Mouse (Mus musculus) thymus, postnatal 25 days (tissue): ENCODE measurements at regions not wholly inside any gene's neighbourhood (a gene's known extent, or its start where the extent isn't known, plus 50 kb on each side); places are given as distances from the start of the nearest gene placed in this dataset.
A peak's percentile ranks its signal among the peaks of the same experiment; 100 is the strongest.

Experiments
- DNase-seq: peaks from one replicate; pipeline ENCODE4 v3.0.0; 2022

DNA sequence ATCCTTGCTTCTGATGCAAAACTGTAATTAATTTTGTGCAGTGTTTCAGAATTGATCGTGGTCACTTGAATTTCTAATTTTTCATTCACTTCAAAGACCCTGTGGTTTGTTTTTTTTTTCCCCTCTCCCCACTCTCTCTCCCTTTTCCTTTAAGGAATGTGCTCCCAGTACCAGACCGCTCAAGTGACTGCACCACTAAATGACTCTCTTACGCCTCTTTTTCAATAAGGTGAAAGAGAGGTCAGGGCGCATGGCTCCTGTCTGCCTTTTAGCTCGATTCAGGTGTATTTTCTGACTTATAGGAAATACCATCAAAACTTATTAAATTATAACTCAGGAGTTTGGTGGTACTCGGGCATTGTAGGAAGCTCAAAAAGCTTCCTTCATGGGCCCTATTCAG lies 146.0 kb upstream of the Zfp507 start:
- DNase-seq = no peak

DNA sequence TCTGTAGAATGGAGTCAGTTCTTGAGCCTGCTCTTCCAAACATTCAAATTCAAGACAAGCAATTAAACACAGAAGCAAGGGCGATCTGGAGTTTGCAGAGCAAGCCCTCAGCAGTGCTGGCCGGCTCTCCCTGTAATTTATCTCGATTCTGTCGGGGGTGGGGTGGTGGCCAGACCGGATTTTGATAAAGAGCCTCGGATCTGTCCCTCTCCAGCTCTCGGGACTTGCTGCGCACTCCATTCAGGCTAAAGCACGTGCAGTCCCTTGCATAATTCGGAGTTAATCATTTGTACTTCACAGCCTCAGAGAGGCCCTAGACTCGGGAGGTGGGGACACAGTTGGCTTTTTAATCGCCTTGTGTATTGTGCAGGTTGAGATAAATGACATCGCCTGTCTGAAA lies 145.6 kb upstream of the Zfp507 start:
- no peak for DNase-seq

DNA sequence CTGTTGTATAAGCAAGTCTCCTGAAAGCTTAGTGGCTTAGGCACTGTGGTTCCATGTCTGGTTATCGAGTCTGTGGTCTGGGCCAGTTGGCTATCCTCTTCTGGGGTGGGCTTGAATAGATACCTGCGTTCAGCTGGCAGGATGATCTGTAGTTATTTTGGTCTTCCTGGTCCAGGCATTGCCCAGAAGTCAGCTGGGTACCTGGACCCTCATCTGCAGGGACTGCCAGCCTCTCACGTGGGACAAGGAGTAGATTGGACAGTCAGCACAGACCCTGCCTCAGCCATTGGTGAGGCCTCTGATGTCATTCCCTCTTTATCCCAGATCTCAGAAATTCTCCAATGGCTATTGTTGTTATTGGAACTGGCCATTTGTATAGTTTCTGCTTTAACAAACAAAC lies 138.3 kb upstream of the Zfp507 start:
- DNase-seq = no peak

DNA sequence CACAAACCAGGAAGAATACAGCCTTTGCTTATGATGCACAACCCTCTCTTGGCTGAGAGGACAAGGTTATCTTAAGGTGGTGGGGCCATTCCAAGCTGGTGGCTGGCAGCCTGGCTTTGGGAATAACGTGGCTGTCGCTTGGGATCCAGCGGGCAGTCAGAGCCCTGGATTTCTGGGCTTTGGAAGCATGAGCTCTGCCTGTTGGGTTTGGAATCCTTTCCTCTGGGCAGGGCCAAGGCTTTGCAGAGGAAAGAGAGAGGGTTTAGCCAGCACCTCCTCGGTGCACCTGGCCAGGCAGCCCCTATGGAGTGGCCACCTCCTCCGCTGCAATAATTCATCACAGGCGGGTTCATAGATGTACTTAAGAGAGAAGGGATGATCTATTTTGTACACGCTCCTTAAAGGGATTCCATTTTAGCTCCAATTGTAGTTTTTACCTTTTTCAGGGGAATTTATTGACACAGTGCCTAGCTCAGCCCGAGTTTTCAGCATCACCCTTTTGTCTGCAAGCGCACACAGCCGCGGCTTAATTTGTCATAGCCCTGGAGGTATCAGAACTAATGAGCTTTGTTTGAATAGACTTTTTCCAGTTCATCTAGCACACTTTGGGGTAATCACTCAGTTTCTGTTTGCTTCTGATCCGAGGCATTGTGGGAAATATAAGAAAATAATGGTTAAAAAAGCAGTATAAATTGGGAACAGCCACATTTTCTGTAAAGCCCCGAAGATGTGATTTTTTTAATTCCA lies 135.5 kb upstream of the Zfp507 start:
- no peak for DNase-seq

DNA sequence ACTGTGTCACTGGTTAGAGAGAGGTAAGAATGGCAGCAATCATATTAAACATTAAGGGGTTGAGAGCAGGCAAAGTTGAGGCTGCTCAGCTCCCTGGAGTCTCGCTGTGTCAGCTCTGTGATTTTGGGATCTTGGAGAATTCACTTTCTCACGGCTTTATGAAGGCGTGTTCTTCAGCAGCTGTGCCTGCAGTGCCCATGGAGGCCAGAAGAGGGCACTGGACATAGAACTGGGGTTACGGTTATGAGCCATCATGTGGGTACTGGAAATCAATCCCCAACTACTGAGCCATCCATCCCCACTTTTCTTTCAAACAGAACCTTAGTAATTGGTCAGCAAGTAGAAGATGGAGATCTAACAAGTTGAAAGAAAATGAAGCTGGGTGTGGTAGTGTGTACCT lies 123.9 kb upstream of the Zfp507 start:
- no peak for DNase-seq

DNA sequence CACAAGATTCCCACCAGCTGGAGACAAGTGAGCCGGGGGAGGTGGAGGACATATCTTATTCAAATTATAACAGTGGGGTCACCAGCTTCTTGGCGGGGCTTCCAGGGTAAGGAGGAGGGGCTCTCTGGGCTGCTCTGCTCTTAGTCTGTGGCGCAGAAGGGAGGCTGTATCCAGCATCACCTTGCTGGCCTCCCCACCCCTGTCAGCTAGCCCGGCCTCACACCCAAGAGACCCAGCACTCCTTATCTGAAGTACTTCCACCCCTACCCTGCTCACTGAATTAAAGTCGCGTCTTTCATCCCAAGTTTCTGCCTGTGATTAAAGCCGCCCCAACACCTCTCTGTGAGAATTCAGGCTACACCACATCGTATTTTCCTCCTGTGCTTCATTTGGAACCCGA lies 119.8 kb upstream of the Zfp507 start:
- DNase-seq = no peak

DNA sequence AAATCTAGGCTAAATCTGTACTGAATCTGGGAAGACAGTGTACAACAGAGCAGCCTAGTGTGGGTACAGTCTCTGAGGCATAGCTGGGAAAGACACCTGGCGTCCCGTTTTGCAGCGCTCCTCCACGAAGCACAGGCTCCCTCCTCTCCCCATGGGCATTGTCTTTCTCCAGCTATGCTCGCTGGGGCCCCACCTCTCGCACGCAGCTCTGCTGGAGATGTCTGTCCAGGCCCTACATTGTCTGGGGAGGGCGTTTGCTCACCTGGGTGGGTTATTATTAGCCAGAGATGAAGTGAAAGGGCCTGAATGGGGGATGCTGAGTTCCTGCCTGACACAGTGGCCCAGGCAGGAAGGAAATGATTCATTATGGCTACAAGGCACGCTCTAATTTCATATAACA lies 118.1 kb upstream of the Zfp507 start:
- DNase-seq = no peak

DNA sequence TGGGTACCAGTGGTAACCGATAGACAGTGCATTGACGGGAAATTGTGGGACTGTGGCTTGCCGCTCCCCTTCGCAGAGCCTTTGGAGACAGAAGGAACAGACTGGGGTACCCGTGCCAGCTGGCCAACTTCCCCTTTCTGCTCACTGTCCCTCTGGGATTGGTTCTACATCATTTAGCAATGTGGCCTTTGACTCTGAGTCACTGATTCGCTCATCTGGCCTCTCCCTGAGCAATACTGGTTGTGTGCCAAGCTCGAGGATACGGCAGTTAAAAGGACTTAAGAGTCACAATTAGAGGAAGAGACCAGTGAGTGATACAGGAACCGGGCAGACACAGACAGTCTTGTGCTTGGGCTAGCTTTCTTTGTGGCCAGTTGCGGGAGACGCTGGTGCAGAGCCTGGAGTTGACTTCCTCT lies 117.4 kb upstream of the Zfp507 start:
- DNase-seq = no peak

DNA sequence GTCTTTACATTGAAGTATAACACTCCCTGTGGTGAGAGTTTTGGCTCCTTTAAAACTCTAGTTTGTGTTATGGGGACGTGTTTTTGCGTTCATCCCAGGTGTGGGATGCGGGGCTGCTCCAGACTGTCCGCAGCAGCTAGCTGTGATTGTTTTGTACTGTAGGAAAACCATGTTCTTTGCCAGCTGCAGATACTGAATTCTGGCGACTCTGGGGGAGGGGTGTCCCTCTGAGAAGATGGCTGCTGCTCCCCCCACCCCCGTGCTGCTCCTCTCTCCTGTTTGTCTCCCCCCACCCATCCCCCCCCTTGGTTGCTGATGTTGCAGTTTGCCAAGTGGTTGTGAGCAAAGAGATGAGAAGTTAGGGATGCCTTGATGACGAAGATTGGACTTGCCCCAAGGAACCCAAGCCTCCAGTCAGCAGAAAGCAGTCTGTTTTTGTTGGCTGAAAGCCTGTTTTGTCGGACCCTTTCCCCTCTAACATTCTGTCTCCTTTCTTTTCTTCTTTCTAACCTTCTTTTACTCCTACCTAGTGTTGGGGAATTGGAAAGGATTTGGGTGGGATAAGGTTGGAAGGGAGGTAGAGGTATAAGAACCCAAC lies 107.4 kb upstream of the Zfp507 start:
- no peak for DNase-seq

DNA sequence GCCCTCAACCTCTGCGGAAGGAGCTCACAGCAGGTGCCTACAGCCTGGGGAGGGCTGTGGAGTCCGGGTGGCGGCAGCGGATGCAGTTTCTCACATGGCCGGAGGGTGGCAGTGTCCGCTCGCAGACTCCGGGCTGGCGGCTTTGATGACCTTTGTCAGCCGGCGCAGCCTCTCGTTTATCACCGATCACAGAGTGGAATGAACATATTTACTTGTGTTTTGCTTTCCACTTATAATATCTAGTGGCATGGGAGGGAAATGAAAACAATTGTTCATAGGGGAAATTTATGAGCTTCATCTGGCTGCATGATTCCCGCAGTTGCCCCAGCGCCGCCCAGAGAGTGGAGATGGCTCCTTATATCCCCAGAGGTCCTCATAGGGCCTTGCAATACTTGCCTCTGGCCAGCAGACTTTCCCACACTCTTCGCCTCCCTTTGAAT lies 99.2 kb upstream of the Zfp507 start:
- peak; percentile 49 for DNase-seq

DNA sequence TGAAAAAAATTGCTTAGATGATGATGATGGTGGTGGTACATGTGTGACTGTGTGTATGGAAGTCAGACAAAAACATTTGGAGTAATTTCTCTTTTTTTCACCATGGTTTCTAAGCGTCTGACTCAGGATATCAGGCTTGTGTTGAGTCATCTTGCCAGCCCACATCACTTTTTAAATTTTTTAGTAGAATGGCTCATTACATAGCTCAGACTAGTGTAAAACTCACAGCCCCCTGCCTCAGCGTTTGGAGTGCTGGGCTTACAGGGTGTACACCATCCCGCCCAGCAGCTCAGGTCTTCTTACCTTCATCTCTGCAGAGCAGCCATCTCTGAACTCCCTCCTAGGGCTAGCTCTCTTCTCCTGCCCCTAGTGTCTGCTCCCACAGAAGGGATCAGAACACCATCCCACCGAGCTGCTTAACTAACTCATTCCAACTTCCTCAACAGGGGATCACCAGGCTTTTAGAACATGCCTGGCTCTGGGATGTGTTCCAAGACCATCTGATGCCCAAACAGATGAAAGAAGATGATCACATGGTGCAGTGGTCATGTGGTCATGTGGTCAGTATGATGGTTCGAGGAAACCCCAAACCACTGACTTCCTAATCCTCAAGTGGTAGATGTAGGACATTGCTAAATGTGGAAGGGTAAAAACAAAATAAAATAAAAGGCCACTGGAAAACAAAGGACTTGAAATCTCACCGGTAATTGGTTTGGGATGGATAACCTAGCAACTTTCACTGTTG lies 96.1 kb upstream of the Zfp507 start:
- no peak for DNase-seq

DNA sequence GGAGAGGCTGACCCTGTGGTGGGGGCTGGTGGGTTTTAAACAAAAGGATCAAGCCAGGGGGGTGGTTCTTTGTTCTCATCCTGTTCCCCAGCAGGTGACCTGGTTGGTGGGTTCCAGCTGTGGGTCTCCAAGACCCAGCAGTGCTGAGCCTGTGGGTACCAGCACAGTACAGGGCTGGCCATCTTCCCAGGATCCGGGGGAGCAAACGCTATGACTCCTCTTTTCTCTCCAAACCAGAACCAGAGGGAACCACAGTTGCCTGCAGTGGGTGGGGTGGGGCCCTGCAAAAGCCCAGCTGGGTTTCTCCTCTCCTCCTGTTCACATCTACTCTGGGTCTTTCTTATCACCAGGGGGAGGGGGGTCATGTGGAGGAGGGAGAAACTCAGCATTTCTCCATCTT lies 90.5 kb upstream of the Zfp507 start:
- no peak for DNase-seq

DNA sequence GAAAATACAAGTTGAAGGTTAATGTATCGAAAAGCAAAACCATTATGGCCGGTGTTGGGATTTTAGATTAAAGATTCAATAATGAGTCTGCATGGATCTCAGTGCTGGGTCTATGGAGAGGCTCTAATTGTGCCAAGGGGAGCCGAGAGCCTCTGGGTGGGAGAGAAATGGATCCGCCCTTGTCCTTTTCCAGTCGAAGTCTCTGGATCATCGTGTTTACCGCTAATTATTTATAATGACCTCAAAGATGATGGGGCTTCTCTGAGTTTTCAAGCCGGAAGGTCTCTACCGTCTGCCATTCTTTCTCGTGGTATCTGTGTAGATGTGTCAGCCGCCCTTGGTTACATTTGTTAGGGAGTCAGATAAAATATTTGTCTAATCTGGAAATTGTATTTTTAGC lies 83.2 kb upstream of the Zfp507 start:
- DNase-seq = no peak

DNA sequence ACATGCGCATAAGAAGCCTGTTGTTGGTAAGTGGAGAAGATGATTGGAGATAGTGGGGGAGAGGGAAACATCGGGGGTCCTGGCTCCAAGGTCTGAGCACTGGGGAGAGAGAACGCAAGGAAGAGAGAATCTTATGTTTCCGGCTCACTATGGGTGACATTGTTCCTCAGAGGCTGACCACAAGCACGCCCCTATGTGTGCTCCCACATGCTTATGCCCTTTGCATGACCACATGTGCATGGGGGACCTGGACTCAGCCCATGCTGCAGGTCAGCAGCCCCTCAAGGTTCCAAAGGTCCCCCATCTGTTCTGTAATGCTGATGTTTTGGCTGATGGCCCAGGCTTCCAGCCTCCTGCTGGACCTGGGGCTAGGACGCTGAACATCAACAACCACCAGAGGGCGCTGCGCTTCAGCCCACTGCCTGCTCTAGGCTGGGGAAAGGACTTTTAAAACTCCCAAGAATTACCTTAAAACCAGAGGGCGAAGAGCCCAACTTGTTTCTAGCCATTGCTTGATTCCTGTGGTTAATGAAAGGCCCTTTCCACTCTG lies 77.0 kb upstream of the Zfp507 start:
- DNase-seq = peak; percentile 7

DNA sequence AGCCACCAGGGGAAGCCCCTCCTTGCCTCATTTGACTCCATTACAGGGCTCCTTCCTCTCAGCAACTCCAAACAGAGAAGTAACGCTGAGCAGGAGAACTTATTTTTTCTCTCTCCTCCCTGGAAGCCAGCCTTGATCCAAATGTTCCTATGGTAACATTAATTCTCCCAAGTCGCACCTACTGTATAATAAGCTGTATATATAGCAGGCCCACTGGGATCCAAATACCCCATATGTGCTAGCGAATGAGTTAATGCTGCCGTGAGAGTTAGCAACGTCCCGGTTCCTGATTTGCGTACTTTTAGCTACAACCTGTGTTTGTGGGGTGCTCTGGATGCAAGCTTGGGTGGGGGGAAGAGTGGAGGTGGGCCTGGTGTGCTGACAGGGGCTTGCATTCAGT lies 75.4 kb upstream of the Zfp507 start:
- DNase-seq = no peak

DNA sequence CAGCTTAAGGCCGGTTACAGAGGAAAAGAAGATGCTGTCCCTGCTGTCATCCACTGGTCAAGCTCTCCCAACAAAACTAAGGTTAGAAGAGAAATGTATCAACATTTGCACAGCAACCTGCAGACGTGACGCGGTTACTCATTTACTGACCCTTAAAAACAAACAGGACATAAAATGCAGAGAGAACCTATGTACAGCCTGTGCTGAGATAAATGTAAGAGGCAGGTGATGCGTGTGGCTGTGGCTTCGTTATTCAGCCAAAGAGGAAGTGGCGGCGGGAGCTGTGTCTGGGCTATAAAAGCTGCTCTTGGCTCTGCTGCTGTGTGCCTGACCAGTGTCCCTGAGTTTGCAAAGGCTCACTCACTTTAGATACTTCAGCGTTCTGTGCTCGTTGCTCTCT lies 58.2 kb upstream of the Zfp507 start:
- DNase-seq = no peak

DNA sequence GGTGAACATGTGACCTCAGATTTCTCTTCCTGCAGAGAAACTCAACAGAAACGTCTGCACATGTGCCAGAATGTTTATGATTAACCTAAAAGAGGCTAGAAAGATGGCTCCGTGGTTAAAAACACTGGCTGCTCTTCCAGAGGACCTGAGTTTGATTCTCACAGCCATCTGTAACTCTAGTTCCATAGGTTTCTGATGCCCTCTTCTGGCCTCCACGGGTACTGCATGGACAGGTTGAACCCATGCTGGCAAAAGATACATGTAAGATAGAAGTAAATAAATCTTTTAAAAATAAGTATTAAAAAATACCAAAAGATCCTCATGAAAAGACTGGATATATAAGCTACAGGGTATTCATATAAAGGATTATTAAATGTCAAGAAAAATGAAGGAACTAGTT lies 56.8 kb upstream of the Zfp507 start:
- DNase-seq = peak; percentile 34

DNA sequence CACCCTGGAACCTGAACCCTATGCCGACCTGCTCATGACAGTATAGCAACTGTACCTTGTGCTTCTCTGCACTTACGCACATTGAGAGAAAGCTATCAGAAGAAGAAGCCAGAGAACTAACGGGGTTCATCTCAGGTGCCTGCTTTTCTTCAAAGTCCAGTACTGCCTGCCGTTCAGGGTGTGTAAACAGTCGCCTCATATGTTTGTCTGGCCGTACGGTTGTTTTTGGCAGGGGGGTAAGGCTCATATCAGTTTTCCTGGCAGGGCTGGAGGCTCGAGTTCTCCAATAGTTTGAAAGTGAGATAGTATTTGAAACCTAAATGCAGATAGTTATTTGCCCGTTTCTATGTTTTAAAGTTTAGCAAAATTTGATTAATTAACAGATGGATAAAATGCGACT lies 54.9 kb upstream of the Zfp507 start:
- DNase-seq = no peak
